Mouse (Mus musculus): Measurements from ENCODE around the gene 1110051M20Rik. TPM values are rescaled to one million over a fixed set of nuclear protein-coding genes. Genes with fewer than 3 reads are reported as not detected.

Gene 1110051M20Rik
- polyA plus RNA-seq, 1 experiment, result 8.4 TPM

DNA sequence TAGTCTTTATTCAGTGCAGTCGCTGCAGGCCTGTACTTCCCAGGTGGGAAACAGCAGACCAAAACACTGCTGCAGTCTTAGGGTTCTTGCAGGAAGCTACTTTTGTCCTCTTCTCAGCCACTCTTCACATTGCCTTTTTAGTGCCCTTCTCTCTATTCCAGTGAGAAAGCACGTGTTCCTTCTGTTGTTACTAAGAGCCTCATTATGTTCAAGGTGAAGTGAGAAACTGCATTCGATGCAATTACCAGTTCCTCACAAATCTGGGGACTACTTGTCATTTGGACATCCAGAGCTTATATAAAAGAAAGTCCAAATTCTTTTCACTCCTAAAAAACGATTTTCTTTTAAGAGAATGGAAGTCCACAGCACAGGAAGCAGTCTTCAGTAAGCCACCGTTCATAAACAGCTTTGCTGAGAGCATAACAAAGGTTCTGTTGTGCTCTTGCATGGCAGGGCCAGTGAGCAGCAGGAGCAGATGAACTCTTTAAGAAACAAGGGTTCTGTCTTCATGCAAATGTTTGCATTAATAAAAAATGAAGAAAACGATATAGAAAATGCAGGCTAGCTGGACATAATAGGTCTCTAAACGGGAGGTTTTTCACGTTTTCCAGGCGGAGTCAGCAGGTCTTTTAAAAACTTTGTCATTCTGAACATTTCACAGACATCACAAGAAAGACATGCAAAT, 14.4 kb downstream of the 1110051M20Rik start:
- 27% methylated on average over 9 of the region's 9 CpGs for WGBS
- DNase-seq (ENCODE audit: low read depth, low spot score), result no peak

DNA sequence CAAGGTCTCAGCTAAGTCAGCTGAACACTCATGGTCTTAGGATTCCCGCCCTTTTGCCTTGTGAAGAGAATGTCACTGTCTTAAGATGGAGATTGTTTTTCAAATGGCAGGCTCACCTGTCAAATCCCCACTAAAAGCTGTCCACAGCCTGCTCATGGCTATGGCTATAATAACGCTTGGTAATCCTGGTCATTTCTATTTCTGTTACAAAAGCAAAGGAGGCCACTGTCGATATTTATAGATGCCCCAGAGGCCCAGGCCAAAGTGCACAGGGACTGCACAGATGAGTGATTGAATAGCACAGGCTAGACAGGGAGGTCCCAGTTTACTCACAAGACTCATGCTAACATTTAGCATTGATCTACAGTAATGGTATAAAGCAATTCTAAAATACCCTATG, 15.4 kb downstream of the 1110051M20Rik start:
- 87% methylated on average over 3 of the region's 3 CpGs for WGBS
- DNase-seq (ENCODE audit: low read depth, low spot score), result no peak

DNA sequence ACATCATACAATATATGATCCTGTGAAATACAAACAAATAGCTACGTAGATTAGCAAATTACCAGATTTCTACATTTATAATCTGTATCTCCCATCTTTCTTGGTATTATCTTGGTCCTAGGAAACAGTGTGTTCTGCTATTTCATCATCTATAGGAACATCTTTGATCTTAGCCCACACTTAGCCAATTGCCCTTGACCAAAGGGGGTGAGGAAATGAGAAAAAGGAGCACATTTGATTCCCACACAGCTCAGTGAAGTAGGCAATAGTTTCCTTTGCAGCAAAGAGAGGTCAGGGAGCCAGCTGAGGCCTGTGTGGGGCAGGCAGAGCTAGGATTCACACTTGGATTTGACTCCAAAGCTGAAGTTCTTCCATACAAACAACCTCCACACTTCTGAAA, 18.2 kb downstream of the 1110051M20Rik start:
- DNase-seq (ENCODE audit: low read depth, low spot score), result no peak
- 96% methylated on average over 1 of the region's 1 CpGs for WGBS

DNA sequence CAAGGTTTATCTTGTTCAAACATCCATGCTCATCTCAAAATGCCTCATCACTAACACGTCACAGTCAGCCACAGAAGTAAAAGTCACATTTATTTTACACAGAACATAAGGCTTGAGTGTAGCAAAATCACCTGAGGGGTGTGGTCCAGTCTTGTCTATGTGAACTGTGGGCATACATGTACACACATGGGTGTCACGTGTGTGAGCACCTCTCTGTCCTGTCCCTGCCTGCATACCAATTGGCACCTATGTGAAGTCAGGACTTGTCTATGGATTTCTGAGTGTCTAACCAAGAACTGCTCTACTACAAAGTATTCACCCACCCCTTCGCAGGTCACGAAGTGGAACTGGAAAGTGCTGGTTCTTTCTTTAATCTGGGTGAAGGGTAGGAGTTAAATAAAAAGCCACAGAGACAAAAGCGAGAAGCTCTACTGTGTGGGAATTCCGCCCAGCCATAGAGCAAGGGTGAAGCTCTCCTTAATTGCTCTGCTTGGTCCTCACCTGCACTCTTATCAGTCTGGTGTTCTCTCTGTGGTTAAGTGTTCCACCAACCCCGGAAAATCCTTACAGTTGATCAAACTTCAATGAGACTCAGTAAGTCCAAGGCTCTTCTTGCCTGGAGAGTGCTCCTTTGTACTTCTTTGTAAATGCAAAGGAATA, 20.3 kb downstream of the 1110051M20Rik start:
- 51% methylated on average over 7 of the region's 7 CpGs for WGBS
- no peak for DNase-seq (ENCODE audit: low read depth, low spot score)

DNA sequence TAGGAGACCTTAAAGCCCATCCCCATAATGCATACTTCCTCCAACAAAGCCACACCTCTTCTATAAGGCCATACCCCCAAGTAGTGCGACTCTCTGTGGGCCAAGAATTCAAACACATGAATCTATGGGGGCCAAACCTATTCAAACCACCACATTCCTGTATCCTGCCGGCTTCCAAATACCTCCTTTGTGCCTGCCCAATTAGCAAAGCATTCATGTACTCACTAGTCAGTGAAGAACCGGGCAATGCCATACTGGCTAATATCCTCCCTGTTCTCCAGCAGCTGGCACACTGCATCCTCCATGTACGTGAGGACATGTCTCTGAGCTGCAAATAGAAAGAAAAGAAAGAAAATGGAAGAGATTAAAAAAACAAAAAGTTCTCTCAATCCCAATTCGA, 22.9 kb downstream of the 1110051M20Rik start:
- WGBS, result 92% methylated on average over 5 of the region's 5 CpGs
- DNase-seq (ENCODE audit: low read depth, low spot score), result no peak

DNA sequence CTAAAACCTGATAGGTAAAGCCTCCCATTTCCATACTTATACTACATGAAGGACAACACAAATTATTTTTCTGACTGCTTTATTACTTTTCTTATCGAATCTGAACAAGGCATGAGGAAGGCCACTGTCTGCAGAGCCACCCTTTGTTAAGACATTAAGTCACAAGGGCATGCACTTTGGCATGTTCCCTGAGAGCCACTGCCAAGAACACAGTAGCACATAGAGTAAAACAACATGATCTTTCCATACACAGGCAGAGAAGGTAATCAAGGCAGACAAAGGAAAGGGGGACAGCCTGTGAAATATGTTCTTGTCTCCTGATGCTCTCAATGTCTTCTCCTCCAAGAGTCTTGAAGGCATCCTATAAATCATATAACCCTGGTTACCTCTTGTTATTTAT, 30.7 kb downstream of the 1110051M20Rik start:
- WGBS, result 35% methylated on average over 1 of the region's 1 CpGs
- DNase-seq (ENCODE audit: low read depth, low spot score), result no peak

DNA sequence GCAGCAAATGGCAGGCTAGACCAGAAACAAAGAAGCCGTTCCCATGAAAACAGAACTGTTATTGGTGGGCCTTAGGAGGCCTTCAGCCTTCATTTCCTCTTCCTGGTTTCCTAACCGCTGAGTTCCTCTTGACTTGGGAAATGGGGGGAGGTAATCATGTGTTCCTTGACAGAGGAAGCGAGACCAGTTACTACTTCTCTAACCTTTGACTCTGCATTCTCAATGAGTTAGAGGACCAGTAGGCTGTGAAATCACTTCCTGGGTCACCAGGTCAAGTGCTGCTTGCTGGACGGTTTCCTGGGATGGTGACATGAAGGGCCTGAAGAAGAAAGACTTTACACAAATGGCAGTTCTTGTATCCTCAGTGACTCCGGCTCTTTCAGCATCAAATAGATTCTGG, 32.1 kb downstream of the 1110051M20Rik start:
- DNase-seq (ENCODE audit: low read depth, low spot score), result no peak
- WGBS, result 72% methylated on average over 5 of the region's 5 CpGs

DNA sequence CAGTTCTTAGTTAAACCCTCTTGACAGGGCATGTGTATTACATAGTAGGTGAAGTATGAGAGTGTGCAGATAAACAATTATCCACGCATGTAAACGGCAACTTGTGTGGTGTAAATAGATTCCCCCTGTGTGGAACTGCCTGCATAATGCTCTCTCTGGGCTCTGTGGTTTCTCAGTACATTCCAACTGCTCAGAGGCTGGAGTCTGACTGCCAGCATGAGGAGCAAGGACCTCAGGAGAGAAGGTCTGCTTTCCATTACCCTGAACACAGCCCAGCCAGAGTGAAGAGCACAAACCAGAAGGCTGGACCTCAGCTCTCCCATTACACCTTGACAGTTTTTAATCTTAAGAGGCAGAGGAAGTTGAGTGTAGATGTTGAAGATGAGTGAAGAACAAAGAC, 33.0 kb downstream of the 1110051M20Rik start:
- 73% methylated on average over 2 of the region's 2 CpGs for WGBS
- DNase-seq (ENCODE audit: low read depth, low spot score), result no peak

DNA sequence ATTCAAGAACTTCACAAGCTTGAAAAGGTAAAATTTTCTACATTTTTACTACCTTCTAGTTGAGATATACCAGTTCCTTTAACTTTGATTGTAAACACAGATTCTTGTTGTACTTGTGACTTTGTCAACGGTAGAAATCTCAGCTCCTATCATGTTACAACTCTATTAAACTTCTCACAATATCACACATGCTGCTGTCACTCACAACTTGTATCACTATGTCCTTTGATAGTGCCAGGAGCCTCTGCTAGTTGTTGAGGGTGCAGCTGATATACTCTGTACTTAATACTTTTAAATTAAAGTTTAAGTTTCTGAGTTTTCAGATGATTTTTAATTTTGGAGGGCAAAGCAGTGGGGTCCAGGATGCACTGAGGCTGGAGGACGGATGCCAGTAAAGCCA, 36.5 kb downstream of the 1110051M20Rik start:
- 86% methylated on average over 2 of the region's 2 CpGs for WGBS
- DNase-seq (ENCODE audit: low read depth, low spot score), result no peak

DNA sequence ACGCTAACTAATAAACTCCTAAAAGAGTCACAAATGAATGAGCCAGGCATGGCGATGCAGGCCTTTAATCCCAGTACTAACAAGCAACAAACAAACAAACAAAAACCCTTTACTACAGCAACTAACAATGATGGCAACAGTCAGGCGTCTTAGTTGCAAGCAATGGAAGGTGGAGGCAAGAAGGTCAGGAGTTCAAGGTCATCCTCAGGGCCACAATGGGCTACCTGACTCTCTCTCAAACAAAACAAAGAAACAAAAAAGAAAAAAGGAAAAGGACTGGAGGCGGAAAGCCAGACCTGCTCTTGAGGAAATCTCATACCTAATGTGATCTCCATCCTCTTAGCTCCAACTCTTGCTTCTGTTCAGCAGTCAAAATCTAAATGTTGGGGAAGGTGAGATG, 39.4 kb downstream of the 1110051M20Rik start:
- no peak for DNase-seq (ENCODE audit: low read depth, low spot score)
- 92% methylated on average over 4 of the region's 4 CpGs for WGBS

DNA sequence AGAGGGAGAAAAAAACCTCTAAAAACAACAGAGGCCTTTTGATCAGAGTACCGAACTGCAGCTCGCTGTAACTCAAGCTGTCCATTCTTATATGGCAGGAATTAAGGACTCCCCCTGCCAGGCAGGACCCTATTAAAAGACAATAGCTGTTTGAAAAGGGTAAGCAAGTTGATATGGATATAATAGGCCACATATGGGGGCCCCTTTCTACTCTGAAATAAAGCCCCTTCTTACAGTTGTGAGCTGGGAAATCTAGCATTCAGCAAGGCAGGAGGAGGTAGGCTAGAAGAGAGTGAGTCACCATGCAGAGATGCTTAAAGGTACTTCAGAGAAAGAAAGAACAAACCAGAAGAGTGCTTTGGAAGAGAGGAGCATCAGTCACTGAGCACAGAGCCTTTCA, 44.8 kb downstream of the 1110051M20Rik start:
- 86% methylated on average over 2 of the region's 2 CpGs for WGBS
- no peak for DNase-seq (ENCODE audit: low read depth, low spot score)

DNA sequence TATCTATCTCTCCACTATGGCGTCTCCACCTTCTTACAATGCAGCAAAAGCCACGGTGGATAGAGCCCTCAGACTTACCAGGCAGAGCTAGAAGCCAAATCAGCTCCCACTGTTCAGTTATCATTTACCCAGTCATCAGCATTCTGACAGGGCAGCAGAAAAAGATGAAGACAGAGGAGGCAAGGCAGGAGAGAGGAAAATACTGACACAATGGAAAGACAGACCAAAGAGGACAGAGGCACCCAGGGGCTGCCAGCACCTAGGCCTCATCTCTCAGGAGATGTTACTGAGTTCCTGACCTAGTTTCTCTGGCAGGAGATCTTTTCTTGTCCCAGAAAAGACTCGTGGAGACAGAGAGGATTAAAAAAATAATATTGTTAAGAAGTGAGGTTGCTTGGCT, 45.3 kb downstream of the 1110051M20Rik start:
- no peak for DNase-seq (ENCODE audit: low read depth, low spot score)
- 66% methylated on average over 3 of the region's 3 CpGs for WGBS

DNA sequence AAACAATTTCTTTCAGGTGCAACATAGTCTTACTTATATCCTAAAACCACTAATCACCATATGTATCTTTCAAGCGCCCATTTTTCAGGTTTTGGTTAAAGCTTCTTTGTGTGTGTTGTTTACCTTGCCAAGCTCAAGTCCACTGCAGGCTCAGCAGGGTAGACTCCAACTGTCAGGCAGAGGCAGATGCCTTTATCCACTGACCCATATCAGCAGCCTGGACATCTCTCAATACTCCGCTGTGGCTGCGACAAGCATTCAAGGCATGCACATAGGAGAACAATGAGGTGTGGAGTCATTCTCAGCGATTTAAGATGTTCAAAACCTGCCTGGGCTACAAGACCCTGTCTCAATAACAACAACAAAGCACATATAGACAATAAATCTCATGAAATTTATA, 50.4 kb downstream of the 1110051M20Rik start:
- 87% methylated on average over 4 of the region's 4 CpGs for WGBS

DNA sequence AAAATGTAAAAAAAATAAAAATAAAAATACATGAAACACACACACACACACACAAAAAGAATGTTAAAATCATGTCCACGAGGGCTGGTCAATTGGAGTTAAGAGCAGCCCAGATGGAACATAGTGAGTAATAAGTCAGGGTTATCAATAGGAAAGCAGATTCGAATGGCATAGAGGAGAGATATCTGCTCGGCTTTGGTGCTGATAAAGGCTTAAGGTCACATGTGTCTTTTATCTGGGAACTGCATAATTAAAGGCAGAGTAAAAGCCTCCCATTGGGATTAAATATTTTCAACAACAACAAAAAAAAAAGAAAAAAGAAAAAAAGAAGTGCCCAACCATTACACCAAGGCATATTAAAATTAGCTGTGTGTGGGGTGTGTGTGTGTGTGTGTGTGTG, 55.8 kb downstream of the 1110051M20Rik start:
- DNase-seq (ENCODE audit: low read depth, low spot score), result no peak
- WGBS, result 83% methylated on average over 3 of the region's 3 CpGs

More for the DNA sequence above, 50.4 kb downstream of the 1110051M20Rik start:
- no peak for DNase-seq (ENCODE audit: low read depth, low spot score)

DNA sequence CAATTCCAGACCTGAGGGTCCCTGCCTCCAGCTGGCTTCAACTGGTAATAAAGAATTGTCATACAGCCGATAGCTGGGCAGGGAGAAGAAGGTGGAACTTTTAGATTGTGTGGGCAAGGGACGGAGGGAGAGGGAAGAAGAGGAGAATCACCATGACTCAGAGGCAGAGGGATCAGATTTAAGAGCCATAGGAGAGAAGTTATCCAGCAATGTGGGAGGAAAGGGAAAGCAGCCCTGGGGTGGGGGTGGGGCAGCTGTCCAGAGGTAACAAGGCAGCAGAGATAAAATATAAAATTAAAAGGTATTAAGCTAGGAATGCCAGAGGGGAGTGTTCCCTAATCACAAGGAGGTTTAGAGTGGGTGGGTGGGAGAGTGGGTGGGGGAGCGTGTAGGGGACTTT, 56.2 kb downstream of the 1110051M20Rik start:
- WGBS, result 74% methylated on average over 3 of the region's 3 CpGs
- no peak for DNase-seq (ENCODE audit: low read depth, low spot score)

DNA sequence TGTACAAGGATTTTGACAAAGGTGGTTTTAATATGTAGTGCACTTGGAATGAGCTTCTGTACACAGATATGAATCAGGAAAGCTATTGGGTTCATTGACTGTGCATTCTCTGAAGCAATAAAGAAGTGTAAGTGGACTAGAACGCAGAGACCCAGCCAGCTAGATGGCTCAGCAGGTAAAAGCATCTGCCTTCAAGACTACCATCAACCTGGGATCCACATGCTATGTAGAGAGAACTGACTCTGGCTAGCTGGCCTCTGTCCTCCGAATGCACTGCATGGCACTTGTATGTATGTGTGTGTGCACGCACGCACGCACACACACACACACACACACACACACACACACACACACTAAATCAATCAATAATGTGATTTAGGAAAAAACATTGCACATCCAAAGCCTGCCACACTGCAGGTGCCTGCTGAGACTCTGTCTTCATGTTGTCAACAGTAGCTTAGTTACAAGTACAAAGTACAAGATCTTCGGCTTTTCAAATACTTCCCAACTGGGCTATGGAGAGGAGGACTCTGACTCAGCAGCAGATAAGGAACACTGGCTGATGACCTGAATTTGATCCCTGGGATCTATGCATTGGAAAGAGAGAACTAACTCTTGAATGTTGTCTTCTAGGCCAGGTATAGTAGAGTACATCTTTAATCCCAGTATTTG, 57.1 kb downstream of the 1110051M20Rik start:
- DNase-seq (ENCODE audit: low read depth, low spot score), result peak; percentile 72
- 46% methylated on average over 6 of the region's 6 CpGs for WGBS

DNA sequence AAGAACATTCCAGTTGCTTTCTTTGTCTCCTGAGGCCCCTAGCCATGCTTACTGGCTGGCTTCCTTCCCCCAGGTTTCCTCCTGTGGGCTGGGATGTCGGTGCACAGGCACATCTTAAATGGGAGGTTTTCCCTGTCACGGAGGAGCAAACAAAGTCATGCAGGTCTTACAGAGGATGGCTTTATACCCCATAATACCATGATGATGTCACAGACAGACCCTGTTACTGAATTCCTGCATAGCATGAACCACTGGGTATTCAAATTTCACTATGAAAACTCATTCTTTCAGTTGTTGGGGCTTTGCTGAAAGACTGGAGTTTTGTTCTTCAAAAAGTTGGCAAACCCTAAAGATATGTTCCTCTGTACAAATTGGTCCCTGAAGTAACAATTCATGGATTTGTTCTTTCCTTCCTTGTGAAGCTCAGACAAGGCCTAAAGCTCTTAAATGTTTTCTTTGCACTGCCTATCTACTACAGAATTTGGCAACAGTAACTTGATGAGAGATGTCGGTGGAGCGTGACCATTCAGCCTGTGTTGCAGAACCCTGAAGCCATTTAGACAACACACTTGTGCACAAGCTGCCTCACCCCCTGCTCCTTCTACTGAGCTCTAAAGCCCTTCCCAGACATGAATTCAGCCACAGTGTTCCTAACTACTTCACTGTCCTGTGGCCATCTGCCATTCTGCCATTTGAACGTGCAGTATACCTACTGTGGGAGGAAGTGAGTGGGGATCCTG, 57.8 kb downstream of the 1110051M20Rik start:
- no peak for DNase-seq (ENCODE audit: low read depth, low spot score)
- WGBS, result 50% methylated on average over 5 of the region's 5 CpGs

DNA sequence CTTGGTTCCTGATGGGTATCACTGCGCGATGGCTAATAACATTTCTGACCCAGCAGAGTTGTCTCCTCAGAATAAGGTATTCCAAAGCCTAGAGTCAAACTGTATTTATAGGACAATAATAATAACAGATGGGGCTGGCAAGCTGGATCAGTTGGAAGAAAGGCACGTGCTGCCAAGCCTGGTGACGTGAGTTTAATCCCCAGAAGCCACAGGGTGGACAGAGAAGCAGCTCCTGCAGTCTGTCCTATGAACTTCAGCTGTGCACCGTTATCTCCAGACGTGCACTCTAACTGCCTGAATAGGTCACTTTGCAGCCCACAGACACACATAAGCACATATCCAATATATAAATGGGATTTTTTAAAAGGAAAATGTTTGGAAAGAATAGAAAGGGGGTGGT, 61.2 kb downstream of the 1110051M20Rik start:
- 91% methylated on average over 6 of the region's 6 CpGs for WGBS
- no peak for DNase-seq (ENCODE audit: low read depth, low spot score)

DNA sequence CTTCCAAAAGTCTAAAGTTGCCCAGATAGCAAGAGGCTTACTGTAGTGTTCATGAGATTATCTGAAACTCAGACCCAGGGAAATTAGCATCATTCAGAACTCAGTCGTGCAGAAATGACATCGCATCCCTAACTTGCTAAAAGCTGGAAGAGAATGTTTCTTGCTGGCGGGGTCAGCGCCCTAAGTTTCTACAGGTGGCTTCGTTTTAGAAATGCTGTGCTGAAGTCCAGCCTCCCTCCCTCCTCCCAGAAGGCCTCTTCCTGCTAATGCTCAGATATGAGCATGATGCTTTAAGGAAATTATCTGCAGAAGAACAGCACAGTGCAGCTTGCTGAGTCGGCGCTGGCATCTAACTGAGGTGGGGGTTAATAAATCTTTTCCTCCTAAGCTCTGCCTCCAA, 67.5 kb downstream of the 1110051M20Rik start:
- no peak for DNase-seq (ENCODE audit: low read depth, low spot score)
- WGBS, result 47% methylated on average over 7 of the region's 7 CpGs

DNA sequence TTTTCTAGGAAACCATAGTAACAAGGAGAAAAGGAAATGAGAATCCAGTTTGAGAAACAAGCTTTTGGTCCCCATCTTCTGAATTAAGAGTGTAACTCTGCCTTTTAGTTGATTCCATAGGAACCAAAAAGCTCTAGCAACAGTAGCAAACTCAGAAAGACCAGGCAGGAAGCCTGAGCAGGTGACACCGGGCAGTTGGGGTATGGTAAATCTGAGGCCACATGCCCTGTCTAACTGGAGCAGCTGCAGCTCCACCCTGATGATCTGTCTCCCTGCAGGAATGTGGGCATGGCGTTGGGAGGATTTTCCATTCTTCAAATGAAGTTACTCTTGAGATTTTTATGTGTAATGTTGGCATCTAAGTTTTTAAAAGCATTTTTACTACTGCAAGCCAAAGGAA, 74.2 kb downstream of the 1110051M20Rik start:
- 31% methylated on average over 2 of the region's 2 CpGs for WGBS

More for the DNA sequence above, 74.2 kb downstream of the 1110051M20Rik start:
- DNase-seq (ENCODE audit: low read depth, low spot score), result no peak
